12 mouse cellular contexts compared by ENCODE assay signal in genomic region chr4:148204061-148204872, GRCm38 (mm10). TPM values are rescaled to one million over a fixed set of nuclear protein-coding genes. Genes with fewer than 3 reads are reported as not detected.
A peak's percentile ranks its signal among the peaks of the same experiment; 100 is the strongest.
DNase-seq lines count a peak whose midpoint lies in the region; ATAC-seq and TF ChIP-seq lines count a peak whose summit lies in the region.
"Had no signal": no experiment of that assay in that cellular context is flagged by ENCODE, and none has a peak within 500 bp of the region (broad histone marks: within the 10 kb centered on the region; RNA-seq: fewer than 3 reads in every experiment).

No protein-coding gene starts in this region.

- no peak overlapping the region for H3K9ac ChIP-seq in forebrain, embryonic 12.5 days
- no peak overlapping the region for H3K9ac ChIP-seq in forebrain, embryonic 15.5 days (replicated peaks)
- no peak overlapping the region for H3K9ac ChIP-seq in stomach, embryonic 14.5 days (replicated peaks; ENCODE audit: low read depth, low read length)
- no peak overlapping the region for H3K9ac ChIP-seq in stomach, postnatal 0 days (ENCODE audit: low read length)
- H3K9ac ChIP-seq: embryonic facial prominence, embryonic 12.5 days had no signal

- 52% methylated on average over 15 of the region's 15 CpGs for WGBS in forebrain, embryonic 12.5 days
- WGBS in forebrain, embryonic 15.5 days, result 45% methylated on average over 15 of the region's 15 CpGs
- 62% methylated on average over 15 of the region's 15 CpGs for WGBS in stomach, embryonic 14.5 days
- 59% methylated on average over 15 of the region's 15 CpGs for WGBS in stomach, postnatal 0 days

- H3K36me3 ChIP-seq in forebrain, embryonic 12.5 days (replicated peaks), result no peaks in the 10 kb centered on the region
- H3K36me3 ChIP-seq in forebrain, embryonic 15.5 days, result no peaks in the 10 kb centered on the region
- no peaks in the 10 kb centered on the region for H3K36me3 ChIP-seq in stomach, embryonic 14.5 days (ENCODE audit: control insufficient read depth, insufficient read depth, low read length)
- no peaks in the 10 kb centered on the region for H3K36me3 ChIP-seq in stomach, postnatal 0 days (ENCODE audit: control insufficient read depth, insufficient read depth, low read length)
- H3K36me3 ChIP-seq: embryonic facial prominence, embryonic 12.5 days had no signal

- ATAC-seq in forebrain, embryonic 12.5 days (ENCODE audit: low FRiP score), result no peak
- no peak for ATAC-seq in forebrain, embryonic 15.5 days (replicated peaks)
- ATAC-seq in stomach, embryonic 14.5 days (ENCODE audit: insufficient number of reproducible peaks, insufficient read depth, low FRiP score, low read depth), result peak; percentile 54; the same call in 1 of the 2 replicates
- no peak for ATAC-seq in stomach, postnatal 0 days (ENCODE audit: low FRiP score, low TSS enrichment)
- ATAC-seq in megakaryocyte progenitor cell, adult 5-6 weeks (replicated peaks; ENCODE audit: poor library complexity), result peak; percentile 92

- no peak for DNase-seq in stomach, postnatal 0 days (ENCODE audit: low spot score)
- no peak for DNase-seq in adrenal gland, adult 2 months
- no peak for DNase-seq in testis, postnatal 14 days (ENCODE audit: low spot score)
- no peak for DNase-seq in frontal cortex, adult 2 months (ENCODE audit: extremely low spot score in 1 of 2, low spot score in 1 of 2)
- DNase-seq: gastrocnemius, postnatal 10 days; layer of hippocampus, adult 9-11 months; right cerebral cortex, postnatal 4 days had no signal

- H3K4me3 ChIP-seq in forebrain, embryonic 12.5 days (replicated peaks), result no peak overlapping the region
- no peak overlapping the region for H3K4me3 ChIP-seq in forebrain, embryonic 15.5 days
- no peak overlapping the region for H3K4me3 ChIP-seq in stomach, embryonic 14.5 days (ENCODE audit: low read depth, low read length)
- H3K4me3 ChIP-seq in stomach, postnatal 0 days (ENCODE audit: low read depth, low read length), result no peak overlapping the region
- H3K4me3 ChIP-seq: embryonic facial prominence, embryonic 12.5 days had no signal

- no peak for TF ChIP-seq EP300 in stomach, postnatal 0 days (optimal IDR thresholded peaks at IDR 0.05)

- peaks cover 29% of the 10 kb centered on the region for H3K27me3 ChIP-seq in forebrain, embryonic 12.5 days
- H3K27me3 ChIP-seq in forebrain, embryonic 15.5 days, result no peaks in the 10 kb centered on the region
- no peaks in the 10 kb centered on the region for H3K27me3 ChIP-seq in stomach, embryonic 14.5 days (ENCODE audit: control insufficient read depth, insufficient read depth, low read length)
- H3K27me3 ChIP-seq in stomach, postnatal 0 days (ENCODE audit: control insufficient read depth, insufficient read depth, low read length), result no peaks in the 10 kb centered on the region

- no peaks in the 10 kb centered on the region for H3K9me3 ChIP-seq in forebrain, embryonic 12.5 days
- H3K9me3 ChIP-seq in forebrain, embryonic 15.5 days, result no peaks in the 10 kb centered on the region; the same call in 1 of the 2 replicates
- H3K9me3 ChIP-seq in stomach, embryonic 14.5 days (ENCODE audit: control insufficient read depth, low read depth, low read length), result no peaks in the 10 kb centered on the region
- H3K9me3 ChIP-seq in stomach, postnatal 0 days (ENCODE audit: control insufficient read depth, low read length), result no peaks in the 10 kb centered on the region
- H3K9me3 ChIP-seq: embryonic facial prominence, embryonic 12.5 days had no signal

- no peak for TF ChIP-seq CTCF in stomach, postnatal 0 days (IDR thresholded peaks at IDR 0.05; ENCODE audit: low read depth)

- H3K4me1 ChIP-seq in forebrain, embryonic 12.5 days, result peaks cover 7% of the 10 kb centered on the region; the same call in 1 of the 2 replicates
- no peaks in the 10 kb centered on the region for H3K4me1 ChIP-seq in forebrain, embryonic 15.5 days
- H3K4me1 ChIP-seq in stomach, embryonic 14.5 days (ENCODE audit: control insufficient read depth, insufficient read depth, low read length), result no peaks in the 10 kb centered on the region
- H3K4me1 ChIP-seq in stomach, postnatal 0 days (replicated peaks; ENCODE audit: control insufficient read depth, insufficient read depth), result no peaks in the 10 kb centered on the region
- H3K4me1 ChIP-seq: embryonic facial prominence, embryonic 12.5 days had no signal

- H3K27ac ChIP-seq in forebrain, embryonic 12.5 days, result 0 out of 2 replicates have a peak overlapping the region, but pooled peaks have one; percentile 31
- H3K27ac ChIP-seq in forebrain, embryonic 15.5 days (replicated peaks), result no peak overlapping the region
- no peak overlapping the region for H3K27ac ChIP-seq in stomach, embryonic 14.5 days (ENCODE audit: low read length)
- no peak overlapping the region for H3K27ac ChIP-seq in stomach, postnatal 0 days (replicated peaks)
- H3K27ac ChIP-seq: embryonic facial prominence, embryonic 12.5 days had no signal

- no peak overlapping the region for H3K4me2 ChIP-seq in forebrain, embryonic 12.5 days
- no peak overlapping the region for H3K4me2 ChIP-seq in forebrain, embryonic 15.5 days (replicated peaks)
- H3K4me2 ChIP-seq in stomach, embryonic 14.5 days (replicated peaks; ENCODE audit: low read depth, low read length), result no peak overlapping the region
- no peak overlapping the region for H3K4me2 ChIP-seq in stomach, postnatal 0 days (replicated peaks; ENCODE audit: low read depth)
- H3K4me2 ChIP-seq: embryonic facial prominence, embryonic 12.5 days had no signal

RNA-seq across cellular contexts. Expression of gene Fbxo2, which starts 43.8 kb away (rescaled TPM):
- 1.2 and 1.5 TPM in 2 replicates for polyA plus RNA-seq in forebrain, embryonic 12.5 days (2016; fragmentation: Nextera tagmentation; extraction: Ambion mirVana)
- 4.5 and 4.7 TPM in 2 replicates for polyA plus RNA-seq in forebrain, embryonic 15.5 days (2015; fragmentation: Nextera tagmentation; extraction: Ambion mirVana)
- 1.3 and 1.7 TPM in 2 replicates for polyA plus RNA-seq in stomach, embryonic 14.5 days (2014; fragmentation: Nextera tagmentation; extraction: Ambion mirVana)
- polyA plus RNA-seq in stomach, postnatal 0 days (2015; fragmentation: Nextera tagmentation; extraction: Ambion mirVana), result 0.55 and 0.76 TPM in 2 replicates
- not detected in 2 replicates for total RNA-seq in megakaryocyte progenitor cell, adult 5-6 weeks (2015)
- total RNA-seq in megakaryocyte progenitor cell, adult 5-6 weeks (2017), result not detected in 2 replicates
- 1 to 10 TPM; 3.6 to 9.5 TPM for total RNA-seq in adrenal gland, adult 2 months (2021)
- 2.5 and 5.9 TPM in 2 replicates for polyA plus RNA-seq in adrenal gland, adult 2 months (2012; rRNA removed)
- polyA plus RNA-seq in frontal cortex, adult 2 months (2012; rRNA removed), result 105 and 116 TPM in 2 replicates

RNA-seq across cellular contexts. Expression of gene Fbxo44, which starts 44.0 kb away (rescaled TPM):
- polyA plus RNA-seq in forebrain, embryonic 12.5 days (2016; fragmentation: Nextera tagmentation; extraction: Ambion mirVana), result 57.5 and 60.5 TPM in 2 replicates
- polyA plus RNA-seq in forebrain, embryonic 15.5 days (2015; fragmentation: Nextera tagmentation; extraction: Ambion mirVana), result 60.7 and 64.6 TPM in 2 replicates
- 11.9 and 14.2 TPM in 2 replicates for polyA plus RNA-seq in stomach, embryonic 14.5 days (2014; fragmentation: Nextera tagmentation; extraction: Ambion mirVana)
- 4.1 TPM in 2 replicates for polyA plus RNA-seq in stomach, postnatal 0 days (2015; fragmentation: Nextera tagmentation; extraction: Ambion mirVana)
- total RNA-seq in megakaryocyte progenitor cell, adult 5-6 weeks (2015), result 1.0 and 3.0 TPM in 2 replicates
- total RNA-seq in megakaryocyte progenitor cell, adult 5-6 weeks (2017), result 0.81 and 1.6 TPM in 2 replicates
- 10 to 100 TPM; 11.4 to 16.3 TPM for total RNA-seq in adrenal gland, adult 2 months (2021)
- polyA plus RNA-seq in adrenal gland, adult 2 months (2012; rRNA removed), result 20.4 and 26.5 TPM in 2 replicates
- polyA plus RNA-seq in frontal cortex, adult 2 months (2012; rRNA removed), result 206 and 213 TPM in 2 replicates

RNA-seq across cellular contexts. Expression of gene Fbxo6, which starts 52.3 kb away (rescaled TPM):
- 14.9 and 16.4 TPM in 2 replicates for polyA plus RNA-seq in forebrain, embryonic 12.5 days (2016; fragmentation: Nextera tagmentation; extraction: Ambion mirVana)
- polyA plus RNA-seq in forebrain, embryonic 15.5 days (2015; fragmentation: Nextera tagmentation; extraction: Ambion mirVana), result 15.6 and 18.0 TPM in 2 replicates
- 13.9 and 17.6 TPM in 2 replicates for polyA plus RNA-seq in stomach, embryonic 14.5 days (2014; fragmentation: Nextera tagmentation; extraction: Ambion mirVana)
- 26.8 and 28.1 TPM in 2 replicates for polyA plus RNA-seq in stomach, postnatal 0 days (2015; fragmentation: Nextera tagmentation; extraction: Ambion mirVana)
- total RNA-seq in megakaryocyte progenitor cell, adult 5-6 weeks (2015), result 19.6 and 20.1 TPM in 2 replicates
- total RNA-seq in megakaryocyte progenitor cell, adult 5-6 weeks (2017), result 9.1 and 11.5 TPM in 2 replicates
- total RNA-seq in adrenal gland, adult 2 months (2021), result 10 to 100 TPM; 45.8 to 66.9 TPM
- 102 and 123 TPM in 2 replicates for polyA plus RNA-seq in adrenal gland, adult 2 months (2012; rRNA removed)
- 33.9 and 40.0 TPM in 2 replicates for polyA plus RNA-seq in frontal cortex, adult 2 months (2012; rRNA removed)

Comparison
In these comparisons a context has a peak if more than half of its experiments do, and no peak if none do; other contexts are left out.
1. ATAC-seq: peak in stomach, embryonic 14.5 days (single experiment) and megakaryocyte progenitor cell, adult 5-6 weeks (single experiment); none in forebrain, embryonic 12.5 days (single experiment), forebrain, embryonic 15.5 days (single experiment) and stomach, postnatal 0 days (single experiment).
2. RNA of gene Fbxo2, which starts 43.8 kb away (polyA plus RNA-seq): 105 to 116 TPM in frontal cortex, adult 2 months; 4.5 to 4.7 TPM in forebrain, embryonic 15.5 days, 2.5 to 5.9 TPM in adrenal gland, adult 2 months, 1.3 to 1.7 TPM in stomach, embryonic 14.5 days, 1.2 to 1.5 TPM in forebrain, embryonic 12.5 days and 0.55 to 0.76 TPM in stomach, postnatal 0 days; every median in the first group is over 10 times any median in the second.